Mouse (Mus musculus) stomach, embryonic 16.5 days (tissue): ENCODE data around the gene Gm8127. TPM values are rescaled to one million over a fixed set of nuclear protein-coding genes. Genes with fewer than 3 reads are reported as not detected.
"Not testable (repeated sequence)": the region's sequence is repeated elsewhere in the genome, so short reads cannot be mapped to it uniquely, and the experiment has no call there.

Experiments used
- ATAC-seq: fragments of 200-750 bp; cut with Nextera tagmentation; 2 replicates; pipeline ENCODE4 v1.8.0; 2017; ENCODE audit warnings: moderate number of reproducible peaks, moderate TSS enrichment; ENCODE audit not compliant: insufficient read depth, low FRiP score
- H3K27ac ChIP-seq: fragments of 300-500 bp; sonication (generic); 2 replicates; pipeline ENCODE4 v1.5.1; 2014; ENCODE audit warnings: low read length
- H3K27me3 ChIP-seq: fragments of 300-500 bp; sonication (generic); 2 replicates; pipeline ENCODE4 v1.6.1; 2014; ENCODE audit warnings: low read length, control low read depth, mixed read lengths; ENCODE audit not compliant: control insufficient read depth, insufficient read depth
- H3K36me3 ChIP-seq: fragments of 300-500 bp; sonication (generic); 2 replicates; pipeline ENCODE4 v1.6.1; 2014; ENCODE audit warnings: low read length; ENCODE audit not compliant: control insufficient read depth, insufficient read depth
- H3K4me1 ChIP-seq: fragments of 300-500 bp; sonication (generic); 2 replicates; pipeline ENCODE4 v1.6.1; 2014; ENCODE audit warnings: low read length, control low read depth, mixed read lengths; ENCODE audit not compliant: control insufficient read depth, insufficient read depth
- H3K4me2 ChIP-seq: fragments of 300-500 bp; sonication (generic); 2 replicates; pipeline ENCODE4 v1.6.1; 2014; ENCODE audit warnings: low read depth, low read length, mixed read lengths
- H3K4me3 ChIP-seq: fragments of 300-500 bp; sonication (generic); replicated peaks from 2 replicates; pipeline ENCODE4 v1.5.1; 2014; ENCODE audit warnings: mild to moderate bottlenecking, low read length
- H3K9ac ChIP-seq: fragments of 300-500 bp; sonication (generic); 2 replicates; pipeline ENCODE4 v1.6.1; 2014; ENCODE audit warnings: low read length
- H3K9me3 ChIP-seq: fragments of 300-500 bp; sonication (generic); replicated peaks from 2 replicates; pipeline ENCODE4 v1.6.1; 2016; ENCODE audit warnings: low read length, control low read depth; ENCODE audit not compliant: control insufficient read depth
- WGBS: fragments of 180-500 bp; shearing (Covaris S2); extraction: QIAGEN DNeasy Blood & Tissue Kit; methylation state at CpG from one replicate; pipeline ENCODE4 v1.1.7; 2014; 5-methylcytosine and 5-hydroxymethylcytosine counted together
- polyA plus RNA-seq: library from polyadenylated mRNA; unstranded; fragments of >200 nt; fragmentation: Nextera tagmentation; extraction: Ambion mirVana; gene quantifications from 2 replicates; pipeline ENCODE4 v1.2.1, GENCODE M21; 2015

Gene Gm8127
- polyA plus RNA-seq, result not detected in 2 replicates

DNA sequence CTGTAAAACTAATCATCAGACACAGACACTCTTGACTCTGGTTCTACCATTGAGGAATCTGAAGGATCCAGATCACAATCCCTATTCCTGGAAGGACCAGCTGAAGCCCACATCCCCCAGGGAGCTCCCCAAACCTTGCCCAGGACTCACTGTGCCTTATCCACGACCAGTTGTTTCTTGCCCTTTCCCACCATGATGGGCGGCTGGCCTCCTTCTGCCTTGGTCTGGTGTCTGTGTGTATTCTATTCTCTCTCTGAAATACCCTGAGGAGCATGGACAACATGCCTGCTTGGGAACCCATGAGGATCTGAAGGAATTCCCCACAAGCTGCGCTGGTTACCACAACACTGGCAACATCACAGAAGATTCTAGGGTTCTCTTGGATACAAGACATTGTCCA, at the start of gene Gm8127:
Gene Gm8127 (minus strand): TSS at position 330 of the 400 bp plus-strand sequence.
- H3K4me1 ChIP-seq, H3K4me3 ChIP-seq, H3K27me3 ChIP-seq, H3K36me3 ChIP-seq, H3K9ac ChIP-seq, H3K27ac ChIP-seq, H3K9me3 ChIP-seq, H3K4me2 ChIP-seq, ATAC-seq: not testable (repeated sequence)
- WGBS, result 76% methylated on average over 3 of the region's 3 CpGs

DNA sequence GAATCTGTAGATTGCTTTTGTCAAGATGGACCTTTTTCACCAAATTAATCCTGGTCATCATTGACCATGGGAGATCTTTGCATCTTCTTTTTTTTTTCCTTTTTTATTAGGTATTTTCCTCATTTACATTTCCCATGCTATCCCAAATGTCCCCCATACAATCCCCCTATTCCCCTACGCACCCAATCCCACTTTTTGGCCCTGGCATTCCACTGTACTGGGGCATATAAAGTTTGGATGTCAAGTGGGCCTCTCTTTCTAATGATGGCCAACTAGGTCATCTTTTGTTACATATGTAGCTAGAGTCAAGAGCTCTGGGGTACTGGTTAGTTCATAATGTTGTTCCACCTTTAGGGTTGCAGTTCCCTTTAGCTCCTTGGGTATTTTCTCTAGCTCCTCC, 44.0 kb upstream of the Gm8127 start:
- not testable (repeated sequence) for H3K4me2 ChIP-seq, H3K9ac ChIP-seq, H3K27ac ChIP-seq, H3K36me3 ChIP-seq, H3K4me3 ChIP-seq, H3K9me3 ChIP-seq, H3K4me1 ChIP-seq, H3K27me3 ChIP-seq, ATAC-seq
- 79% methylated on average over 1 of the region's 1 CpGs for WGBS

DNA sequence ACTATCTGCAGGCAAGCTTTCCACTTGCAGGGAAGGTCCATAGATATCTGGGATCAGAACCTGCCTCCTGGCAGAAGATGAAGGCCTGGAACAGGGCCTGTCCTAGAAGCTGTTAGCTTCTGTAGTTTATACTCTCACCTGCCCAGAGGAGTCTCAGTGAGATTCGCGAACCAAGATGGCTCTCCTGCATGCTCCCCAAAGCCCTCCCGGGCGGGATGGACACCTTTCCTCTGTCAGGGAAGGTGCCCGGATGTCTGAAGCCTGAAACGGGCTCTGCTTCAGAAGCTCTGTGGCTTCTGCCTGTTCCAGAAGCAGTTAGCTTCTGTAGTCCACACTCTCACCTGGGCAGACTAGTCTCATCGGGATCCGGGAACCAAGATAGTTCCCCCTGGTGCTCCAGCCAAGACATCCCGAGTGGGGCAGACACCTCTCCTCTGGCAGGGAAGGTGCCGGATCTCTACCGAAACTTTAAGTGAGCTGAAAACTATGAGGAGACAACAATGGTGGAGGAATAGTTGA, 37.8 kb upstream of the Gm8127 start:
- H3K9me3 ChIP-seq, H3K9ac ChIP-seq, H3K4me3 ChIP-seq, H3K27me3 ChIP-seq, H3K36me3 ChIP-seq, H3K4me2 ChIP-seq, H3K4me1 ChIP-seq, ATAC-seq, H3K27ac ChIP-seq: not testable (repeated sequence)
- WGBS, result 91% methylated on average over 9 of the region's 11 CpGs

DNA sequence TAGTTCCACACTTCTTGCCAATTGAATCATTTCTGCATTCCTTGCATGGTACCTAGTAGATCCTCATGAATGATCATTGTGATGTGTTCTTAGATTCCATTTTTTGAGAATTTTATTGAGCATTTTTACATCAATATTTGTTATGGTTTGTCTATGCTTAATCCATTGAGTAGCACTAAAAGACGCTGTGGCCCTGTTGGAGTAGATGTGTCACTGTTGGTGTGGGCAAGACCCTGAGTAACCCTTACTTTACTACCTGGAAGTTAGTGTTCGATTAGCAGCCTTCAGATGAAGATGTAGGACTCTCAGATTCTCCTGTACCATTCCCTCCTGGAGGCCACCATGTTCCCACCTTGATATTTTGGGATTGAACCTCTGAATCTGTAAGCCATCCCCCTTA, 35.0 kb upstream of the Gm8127 start:
- WGBS, result 63% methylated on average over 2 of the region's 2 CpGs
- H3K4me2 ChIP-seq, H3K4me3 ChIP-seq, H3K27ac ChIP-seq, H3K9ac ChIP-seq, H3K9me3 ChIP-seq, H3K27me3 ChIP-seq, H3K36me3 ChIP-seq, H3K4me1 ChIP-seq, ATAC-seq: not testable (repeated sequence)

DNA sequence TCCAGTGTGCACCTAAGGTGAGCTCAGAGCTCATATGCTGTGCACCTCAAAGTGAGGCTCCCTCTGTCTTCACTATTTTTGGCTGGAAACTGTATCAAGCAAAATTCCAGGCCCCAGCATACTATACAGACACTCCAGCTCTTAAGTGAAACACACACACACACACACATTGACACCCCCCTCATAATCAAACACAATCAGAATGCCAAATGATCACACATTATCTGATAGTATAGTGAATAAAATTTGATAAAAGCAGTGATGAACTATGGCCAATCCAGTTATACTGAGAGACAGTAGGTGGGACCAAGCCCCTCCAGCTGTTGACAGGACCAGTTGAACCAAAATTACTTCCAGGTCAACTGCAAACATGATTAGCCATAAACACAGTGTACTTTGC, 25.9 kb upstream of the Gm8127 start:
- H3K27me3 ChIP-seq, ATAC-seq: not testable (repeated sequence)

DNA sequence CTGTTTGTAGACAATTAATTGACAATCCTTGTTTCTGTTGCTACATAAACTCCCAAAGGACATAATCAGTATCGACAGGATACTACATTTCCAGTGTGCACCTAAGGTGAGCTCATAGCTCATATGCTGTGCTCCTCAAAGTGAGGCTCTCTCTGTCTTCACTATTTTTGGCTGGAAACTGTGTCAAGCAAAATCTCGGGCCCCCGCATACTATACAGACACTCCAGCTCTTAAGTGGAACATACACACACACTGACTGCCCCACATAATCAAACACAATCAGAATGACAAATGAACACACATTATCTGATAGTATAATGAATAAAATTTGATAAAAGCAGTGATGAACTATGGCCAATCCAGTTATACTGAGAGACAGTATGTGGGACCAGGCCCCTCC, 15.0 kb downstream of the Gm8127 start:
- not testable (repeated sequence) for H3K4me3 ChIP-seq, H3K9me3 ChIP-seq, H3K4me2 ChIP-seq, H3K9ac ChIP-seq, H3K4me1 ChIP-seq, ATAC-seq, H3K36me3 ChIP-seq, H3K27me3 ChIP-seq, H3K27ac ChIP-seq
- whole genome bisulfite sequencing, result 88% methylated on average over 3 of the region's 3 CpGs

More for the DNA sequence above, 25.9 kb upstream of the Gm8127 start:
- not testable (repeated sequence) for H3K36me3 ChIP-seq, H3K4me1 ChIP-seq, H3K27ac ChIP-seq, H3K9me3 ChIP-seq, H3K9ac ChIP-seq, H3K4me3 ChIP-seq, H3K4me2 ChIP-seq

DNA sequence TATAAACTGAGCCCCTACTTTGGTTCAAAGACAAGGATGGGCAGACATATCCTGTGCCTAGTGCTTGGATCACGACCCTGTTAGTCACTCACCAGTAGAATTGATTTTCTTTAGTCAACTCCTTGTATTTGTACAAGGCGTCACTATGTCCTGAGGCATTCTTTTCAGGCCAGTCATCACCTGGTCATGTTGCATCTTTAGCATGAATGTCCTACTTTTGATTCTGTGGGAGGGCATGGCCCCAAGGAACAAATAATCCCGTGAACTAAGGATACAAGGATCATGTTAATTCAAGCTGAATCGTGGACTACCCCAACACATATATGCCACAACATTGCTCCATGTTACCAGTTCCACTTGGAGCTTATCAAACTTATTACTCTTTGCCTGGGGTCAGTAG, 15.5 kb downstream of the Gm8127 start:
- not testable (repeated sequence) for H3K9ac ChIP-seq, H3K27me3 ChIP-seq, H3K4me2 ChIP-seq, H3K27ac ChIP-seq, ATAC-seq, H3K9me3 ChIP-seq, H3K36me3 ChIP-seq, H3K4me1 ChIP-seq, H3K4me3 ChIP-seq
- WGBS, result 65% methylated on average over 4 of the region's 4 CpGs

DNA sequence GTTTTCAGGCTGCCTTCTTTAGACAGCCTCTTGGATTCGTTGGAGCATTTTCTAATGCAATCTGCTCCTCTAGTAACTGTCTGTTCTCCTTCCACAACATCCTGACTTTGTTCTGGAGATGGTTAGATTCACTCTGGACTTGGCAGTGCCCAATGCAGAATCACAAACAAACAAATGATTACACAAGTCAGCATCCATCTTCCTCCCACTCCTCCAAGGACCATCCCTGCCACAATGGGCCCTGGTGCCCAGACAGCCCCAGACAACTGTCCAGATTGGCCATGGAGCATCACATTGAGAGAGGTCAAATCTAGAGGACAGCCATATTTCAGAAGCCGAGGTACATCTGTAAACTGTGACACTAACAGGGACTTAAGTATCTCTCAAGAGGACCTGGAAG, 16.2 kb downstream of the Gm8127 start:
- not testable (repeated sequence) for H3K27ac ChIP-seq, H3K4me1 ChIP-seq, H3K36me3 ChIP-seq, H3K9me3 ChIP-seq, H3K4me3 ChIP-seq, ATAC-seq, H3K4me2 ChIP-seq, H3K27me3 ChIP-seq, H3K9ac ChIP-seq
- WGBS, result 68% methylated on average over 2 of the region's 2 CpGs

DNA sequence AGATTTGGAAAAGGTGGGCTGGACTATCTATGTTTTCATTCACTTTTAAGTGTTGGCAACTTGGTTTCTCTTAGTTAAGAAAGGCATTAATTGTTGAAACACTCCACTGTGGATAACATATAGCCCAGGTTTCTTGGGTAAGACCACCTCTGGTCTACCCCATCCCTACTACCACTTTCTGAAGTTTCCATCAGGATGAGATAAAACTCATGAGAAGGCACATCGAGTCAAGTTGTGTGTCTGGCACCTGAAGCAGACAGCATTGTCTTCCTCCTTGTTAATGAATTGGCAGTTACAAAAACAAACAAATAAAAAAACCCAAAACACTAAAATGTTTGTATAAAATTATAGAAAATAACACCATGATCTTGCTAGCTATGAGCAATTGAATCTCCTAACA, 17.9 kb downstream of the Gm8127 start:
- WGBS, result 82% methylated on average over 1 of the region's 1 CpGs
- not testable (repeated sequence) for H3K9ac ChIP-seq, H3K4me3 ChIP-seq, ATAC-seq, H3K27ac ChIP-seq, H3K4me2 ChIP-seq, H3K36me3 ChIP-seq, H3K9me3 ChIP-seq, H3K4me1 ChIP-seq, H3K27me3 ChIP-seq

DNA sequence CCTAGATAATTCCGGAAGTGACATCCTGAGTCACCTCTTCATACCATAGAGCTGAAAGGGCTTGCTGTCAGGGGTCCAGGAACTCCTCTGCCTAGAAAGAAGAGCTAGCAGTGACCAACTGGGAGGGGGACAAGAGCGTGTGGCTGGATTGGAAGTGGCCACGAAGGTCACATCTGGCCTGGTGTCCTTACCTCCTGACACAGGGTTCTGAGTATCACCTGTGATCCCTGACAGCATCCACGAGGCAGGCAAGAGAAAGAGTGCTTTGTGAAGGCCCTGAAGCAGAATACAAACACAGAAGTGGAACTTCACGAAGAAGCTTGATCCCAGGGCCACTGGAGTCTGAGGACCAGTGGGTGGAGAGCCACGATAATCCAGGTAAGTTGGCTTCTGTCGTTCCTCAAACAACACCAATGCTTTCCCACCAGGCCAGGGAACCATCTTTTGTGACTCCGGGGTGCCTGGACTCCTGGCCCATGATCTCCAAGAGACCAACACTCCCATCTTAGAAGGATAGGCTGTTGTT, 18.6 kb downstream of the Gm8127 start, which contains the start of gene Gm9732:
Gene Gm9732 (plus strand): TSS at position 51 of the 526 bp plus-strand sequence.
- not testable (repeated sequence) for ATAC-seq, H3K9ac ChIP-seq, H3K36me3 ChIP-seq, H3K27me3 ChIP-seq, H3K9me3 ChIP-seq, H3K4me2 ChIP-seq, H3K27ac ChIP-seq, H3K4me3 ChIP-seq, H3K4me1 ChIP-seq
- WGBS, result 71% methylated on average over 8 of the region's 8 CpGs
